Mouse (Mus musculus) heart, postnatal 0 days (tissue): ENCODE measurements at regions not wholly inside any gene's neighbourhood (a gene's known extent, or its start where the extent isn't known, plus 50 kb on each side); places are given as distances from the start of the nearest gene placed in this dataset.
A peak's percentile ranks its signal among the peaks of the same experiment; 100 is the strongest.

Source experiments
- ATAC-seq: fragments of 200-750 bp; cut with Nextera tagmentation; 2 replicates; pipeline ENCODE4 v1.8.0; 2017; ENCODE audit warnings: low read depth, moderate number of reproducible peaks, moderate library complexity; ENCODE audit not compliant: insufficient read depth
- DNase-seq: peaks from one replicate; pipeline ENCODE4 v3.0.0-alpha.2; 2016; ENCODE audit warnings: low spot score
- H3K27ac ChIP-seq: fragments of 300-500 bp; sonication (generic); 2 replicates; pipeline ENCODE4 v1.5.1; 2014; ENCODE audit warnings: low read depth, mild to moderate bottlenecking
- H3K27me3 ChIP-seq: fragments of 300-500 bp; sonication (generic); 2 replicates; pipeline ENCODE4 v1.6.1; 2014; ENCODE audit warnings: low read length, mixed read lengths; ENCODE audit not compliant: control insufficient read depth, insufficient read depth
- H3K36me3 ChIP-seq: fragments of 300-500 bp; sonication (generic); replicated peaks from 2 replicates; pipeline ENCODE4 v1.6.1; 2014; ENCODE audit warnings: low read length, mixed read lengths; ENCODE audit not compliant: control insufficient read depth, insufficient read depth
- H3K4me1 ChIP-seq: fragments of 300-500 bp; sonication (generic); 2 replicates; pipeline ENCODE4 v1.6.1; 2014; ENCODE audit warnings: antibody characterized with exemption; ENCODE audit not compliant: control insufficient read depth, insufficient read depth
- H3K4me2 ChIP-seq: fragments of 300-500 bp; sonication (generic); 2 replicates; pipeline ENCODE4 v1.6.1; 2014; ENCODE audit warnings: low read depth, mild to moderate bottlenecking, low read length, moderate library complexity
- H3K4me3 ChIP-seq: fragments of 300-500 bp; sonication (generic); 2 replicates; pipeline ENCODE4 v1.5.1; 2014; ENCODE audit warnings: low read depth, low read length
- H3K9ac ChIP-seq: fragments of 300-500 bp; sonication (generic); replicated peaks from 2 replicates; pipeline ENCODE4 v1.6.1; 2014; ENCODE audit warnings: low read depth, low read length, mixed read lengths
- H3K9me3 ChIP-seq: fragments of 300-500 bp; sonication (generic); replicated peaks from 2 replicates; pipeline ENCODE4 v1.6.1; 2016; ENCODE audit warnings: low read length; ENCODE audit not compliant: control insufficient read depth
- CTCF ChIP-seq: IDR thresholded peaks from 2 replicates; pipeline ENCODE4 v1.5.1; 2016; ENCODE audit warnings: antibody characterized with exemption, control low read depth, low read depth
- EP300 ChIP-seq: IDR thresholded peaks from 2 replicates; pipeline ENCODE4 v1.6.1; 2016; ENCODE audit warnings: antibody characterized with exemption, low read depth
- WGBS: fragments of 180-500 bp; shearing (Covaris S2); extraction: QIAGEN DNeasy Blood & Tissue Kit; methylation state at CpG from one replicate; pipeline ENCODE4 v1.1.7; 2014; 5-methylcytosine and 5-hydroxymethylcytosine counted together

- Histone ChIP-seq H3K36me3 (no peaks in the 10 kb centered on the region), H3K4me1 (no peaks in the 10 kb centered on the region), H3K4me2 (no peak overlapping the region), H3K27me3 (no peaks in the 10 kb centered on the region), H3K9ac (no peak overlapping the region), H3K27ac (no peak overlapping the region), H3K4me3 (no peak overlapping the region), H3K9me3 (0 out of 2 replicates have a peak, but pooled peaks cover 4% of the 10 kb centered on the region)
- no peak for DNase-seq
- no peak for ATAC-seq
- WGBS = 59% methylated on average over 5 of the region's 5 CpGs
- TF ChIP-seq EP300 (no peak), CTCF (no peak)
Measured at GRCm38 (mm10) chr8:115411756-115412155, 295.8 kb downstream of the Maf start.

GRCm38 (mm10) chr8:115411061-115411460, 296.5 kb downstream of the Maf start:
- H3K4me3 ChIP-seq = no peak overlapping the region
- H3K9ac ChIP-seq = no peak overlapping the region
- TF ChIP-seq EP300 = no peak
- TF ChIP-seq CTCF = no peak
- H3K4me1 ChIP-seq = no peaks in the 10 kb centered on the region
- no peaks in the 10 kb centered on the region for H3K36me3 ChIP-seq
- ATAC-seq (no peak), DNase-seq (no peak)
- no peak overlapping the region for H3K4me2 ChIP-seq
- no peaks in the 10 kb centered on the region for H3K27me3 ChIP-seq
- 0 out of 2 replicates have a peak, but pooled peaks cover 4% of the 10 kb centered on the region for H3K9me3 ChIP-seq
- 94% methylated on average over 4 of the region's 4 CpGs for WGBS
- no peak overlapping the region for H3K27ac ChIP-seq

DNA sequence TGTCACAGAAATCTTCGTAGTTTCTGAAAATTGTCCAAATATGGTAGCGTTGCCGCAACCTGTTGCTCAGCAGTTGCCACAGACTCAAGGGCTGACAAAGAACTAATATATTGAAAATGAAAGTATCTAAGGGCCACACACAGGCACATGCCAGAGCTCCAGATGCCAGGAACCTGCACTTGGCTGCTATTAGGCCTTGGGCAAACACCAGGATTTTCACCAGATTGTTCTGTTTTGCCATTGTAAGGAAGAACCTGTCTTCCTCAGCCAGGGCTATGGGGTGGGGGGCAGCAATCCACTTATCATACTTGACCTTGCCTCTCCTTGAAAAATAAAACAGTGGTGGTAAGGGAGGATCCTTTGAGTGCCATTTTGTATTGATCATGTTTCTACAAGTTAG, 297.4 kb downstream of the Maf start:
- Histone ChIP-seq H3K4me2 (no peak overlapping the region), H3K9me3 (0 out of 2 replicates have a peak, but pooled peaks cover 4% of the 10 kb centered on the region), H3K27ac (no peak overlapping the region), H3K27me3 (no peaks in the 10 kb centered on the region), H3K36me3 (no peaks in the 10 kb centered on the region), H3K9ac (no peak overlapping the region), H3K4me3 (no peak overlapping the region), H3K4me1 (no peaks in the 10 kb centered on the region)
- DNase-seq (no peak), ATAC-seq (no peak)
- TF ChIP-seq EP300 (no peak), CTCF (no peak)
- WGBS = 93% methylated on average over 3 of the region's 3 CpGs

- Histone ChIP-seq H3K4me3 (no peak overlapping the region), H3K4me1 (no peaks in the 10 kb centered on the region), H3K27me3 (no peaks in the 10 kb centered on the region), H3K9ac (no peak overlapping the region), H3K36me3 (no peaks in the 10 kb centered on the region), H3K27ac (no peak overlapping the region), H3K4me2 (no peak overlapping the region), H3K9me3 (0 out of 2 replicates have a peak, but pooled peaks cover 4% of the 10 kb centered on the region)
- ATAC-seq (no peak), DNase-seq (no peak)
- TF ChIP-seq EP300 = no peak
- no peak for TF ChIP-seq CTCF
- 78% methylated on average over 4 of the region's 4 CpGs for WGBS
Measured at GRCm38 (mm10) chr8:115407535-115407934, 300.1 kb downstream of the Maf start.

GRCm38 (mm10) chr8:115403601-115404000, 304.0 kb downstream of the Maf start:
- no peak overlapping the region for H3K9ac ChIP-seq
- no peak for ATAC-seq
- no peaks in the 10 kb centered on the region for H3K36me3 ChIP-seq
- H3K27me3 ChIP-seq = no peaks in the 10 kb centered on the region
- TF ChIP-seq EP300 = no peak
- no peak for TF ChIP-seq CTCF
- H3K4me1 ChIP-seq = no peaks in the 10 kb centered on the region
- WGBS = 68% methylated on average over 4 of the region's 4 CpGs
- no peak overlapping the region for H3K4me2 ChIP-seq
- 0 out of 2 replicates have a peak, but pooled peaks cover 4% of the 10 kb centered on the region for H3K9me3 ChIP-seq
- no peak for DNase-seq
- H3K27ac ChIP-seq = no peak overlapping the region
- H3K4me3 ChIP-seq = no peak overlapping the region

GRCm38 (mm10) chr8:115402471-115403197, 305.0 kb downstream of the Maf start:
- DNase-seq = peak; percentile 20
- 0 out of 2 replicates have a peak, but pooled peaks cover 4% of the 10 kb centered on the region for H3K9me3 ChIP-seq
- TF ChIP-seq EP300 (no peak), CTCF (peak; percentile 69)
- H3K27ac ChIP-seq = no peak overlapping the region
- no peak overlapping the region for H3K4me2 ChIP-seq
- H3K27me3 ChIP-seq = no peaks in the 10 kb centered on the region
- 56% methylated on average over 10 of the region's 10 CpGs for WGBS
- H3K9ac ChIP-seq = no peak overlapping the region
- no peaks in the 10 kb centered on the region for H3K36me3 ChIP-seq
- ATAC-seq = no peak; the same call in 1 of the 2 replicates
- H3K4me1 ChIP-seq = no peaks in the 10 kb centered on the region
- H3K4me3 ChIP-seq = no peak overlapping the region
